Mouse (Mus musculus) E14TG2a.4 (cell line): Measurements from ENCODE around the gene Pknox1.

Experiments
- CTCF ChIP-seq: conservative IDR thresholded peaks from 2 replicates; pipeline ENCODE4 v1.5.1; 2014; ENCODE audit warnings: low read length
- NANOG ChIP-seq: IDR thresholded peaks from 2 replicates; pipeline ENCODE4 v1.6.1; 2014; ENCODE audit warnings: borderline replicate concordance, low read length, mixed read lengths
- POU5F1 ChIP-seq: IDR thresholded peaks from 2 replicates; pipeline ENCODE4 v1.6.1; 2014; ENCODE audit warnings: low read length, borderline replicate concordance

DNA sequence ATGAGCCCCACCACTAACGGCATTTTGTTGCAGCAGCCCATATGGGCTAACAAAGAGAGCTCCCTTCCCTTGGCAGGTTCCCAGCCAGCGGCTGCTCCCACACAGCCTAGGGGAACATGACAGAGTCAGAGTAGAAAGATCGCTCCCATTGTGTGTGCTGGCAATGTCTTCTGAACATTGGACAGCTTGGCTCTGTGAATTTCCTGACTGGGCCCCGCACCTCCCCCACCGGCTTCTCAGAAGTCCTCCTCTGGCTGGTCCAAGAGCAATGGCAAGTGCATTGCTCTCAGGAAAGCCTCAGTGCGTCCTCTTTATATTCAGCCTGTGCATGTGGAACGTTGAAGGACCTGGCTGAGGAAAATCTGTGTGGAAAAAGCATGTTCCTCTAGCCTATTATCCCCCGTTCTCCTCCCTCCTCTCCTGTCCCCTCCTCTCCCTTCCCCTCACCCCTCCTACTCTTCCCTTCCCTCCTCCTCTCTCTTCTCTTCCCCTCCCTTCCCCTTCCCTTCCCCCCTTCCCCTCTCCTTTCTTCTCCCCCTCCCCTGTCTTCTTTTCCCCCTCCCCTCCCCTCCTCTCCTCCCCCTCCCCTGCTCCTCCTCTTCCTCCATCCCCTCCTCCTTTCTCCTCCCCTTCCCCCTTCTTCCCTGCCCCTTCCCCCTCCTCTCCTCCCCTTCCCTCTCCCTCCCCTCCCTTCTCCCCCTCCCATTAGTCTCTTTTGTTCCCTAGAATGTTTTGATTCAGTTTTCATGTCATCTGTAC lies 28.5 kb upstream of the Pknox1 start:
- no peak for TF ChIP-seq CTCF
- no peak for TF ChIP-seq POU5F1
- no peak for TF ChIP-seq NANOG
